Mouse (Mus musculus) heart, postnatal 10 days (tissue): Measurements from ENCODE around the gene Hspa12a. TPM values are rescaled to one million over a fixed set of nuclear protein-coding genes. Genes with fewer than 3 reads are reported as not detected.

Experiments used
- DNase-seq, 2 experiments: peaks; one replicate each; pipeline ENCODE4 v3.0.0; 2021
- intact Hi-C: fragments of 180-260 bp; cut with DNase I; formaldehyde crosslinking; loops from one replicate; pipeline ENCODE4 v1.15.1; 2025
- total RNA-seq, 2 experiments: library from RNA; stranded (reverse); gene quantifications; 2 replicates each; pipeline ENCODE4 v1.2.3; 2021

Hspa12a gene
- total RNA-seq, 2 experiments from 2014 or later: 26.2 to 29.8 TPM

GRCm38 (mm10) chr19:58830182-58830581, 113.3 kb downstream of the Hspa12a start:
- DNase-seq: no peak
- intact Hi-C loops: no loop called here

GRCm38 (mm10) chr19:58829575-58829974, 113.9 kb downstream of the Hspa12a start:
- intact Hi-C loops: no loop called here

GRCm38 (mm10) chr19:58827656-58828055, 115.8 kb downstream of the Hspa12a start:
- DNase-seq: peak in 1 of 2 experiments; percentile 46
- intact Hi-C loops: no loop called here

More at GRCm38 (mm10) chr19:58829575-58829974, 113.9 kb downstream of the Hspa12a start:
- peak; percentile 62 to 63 for DNase-seq

DNA sequence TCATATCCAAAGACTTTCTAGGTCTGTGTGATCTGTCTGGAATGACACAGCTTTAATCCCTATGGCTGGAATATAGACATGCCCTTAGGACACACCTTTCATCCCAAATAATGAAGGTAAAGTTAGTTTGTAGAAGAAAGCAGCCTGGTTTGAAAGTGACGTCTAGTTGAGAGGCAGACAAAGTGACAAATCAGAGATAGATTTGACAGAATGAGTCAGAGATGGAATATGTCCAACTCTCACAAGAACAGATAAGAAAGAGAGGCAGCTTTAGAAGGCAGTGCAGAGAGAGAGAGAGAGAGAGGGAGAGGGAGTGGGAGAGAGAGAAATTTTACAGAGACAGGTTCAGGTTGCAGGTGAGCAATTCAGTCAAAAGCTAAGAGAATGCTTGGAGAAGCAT, 119.1 kb downstream of the Hspa12a start:
- intact Hi-C loops: no loop called here

DNA sequence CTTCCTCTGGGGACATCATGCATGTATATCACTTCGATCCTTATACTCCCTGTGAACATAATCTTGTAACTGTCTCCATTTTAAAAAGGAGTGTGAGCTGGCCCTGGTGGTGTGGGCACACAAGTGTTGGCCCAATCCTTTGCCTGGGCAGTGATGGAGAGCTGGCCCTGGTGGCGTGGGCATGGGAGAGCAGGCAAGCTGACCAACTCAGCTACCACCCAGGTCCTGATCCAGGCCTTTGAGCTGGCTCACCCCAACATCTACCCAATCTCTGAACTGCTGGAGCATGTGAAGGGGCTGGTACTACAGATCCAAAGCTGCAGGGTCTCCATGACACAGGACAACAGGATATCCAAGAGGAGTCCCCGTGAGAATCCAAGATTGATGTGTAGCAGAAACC, 120.2 kb downstream of the Hspa12a start:
- DNase-seq: no peak
- intact Hi-C loops: loop anchor here (2.0 kb wide), 1 partner anchor 14 kb away; no protein-coding TSS in a partner anchor

More for the DNA sequence above, 119.1 kb downstream of the Hspa12a start:
- DNase-seq: no peak

GRCm38 (mm10) chr19:58822454-58823200, 120.8 kb downstream of the Hspa12a start:
- DNase-seq: peak; percentile 92 to 94
- intact Hi-C loops: loop anchor here (2.0 kb wide), 1 partner anchor 14 kb away; no protein-coding TSS in a partner anchor

DNA sequence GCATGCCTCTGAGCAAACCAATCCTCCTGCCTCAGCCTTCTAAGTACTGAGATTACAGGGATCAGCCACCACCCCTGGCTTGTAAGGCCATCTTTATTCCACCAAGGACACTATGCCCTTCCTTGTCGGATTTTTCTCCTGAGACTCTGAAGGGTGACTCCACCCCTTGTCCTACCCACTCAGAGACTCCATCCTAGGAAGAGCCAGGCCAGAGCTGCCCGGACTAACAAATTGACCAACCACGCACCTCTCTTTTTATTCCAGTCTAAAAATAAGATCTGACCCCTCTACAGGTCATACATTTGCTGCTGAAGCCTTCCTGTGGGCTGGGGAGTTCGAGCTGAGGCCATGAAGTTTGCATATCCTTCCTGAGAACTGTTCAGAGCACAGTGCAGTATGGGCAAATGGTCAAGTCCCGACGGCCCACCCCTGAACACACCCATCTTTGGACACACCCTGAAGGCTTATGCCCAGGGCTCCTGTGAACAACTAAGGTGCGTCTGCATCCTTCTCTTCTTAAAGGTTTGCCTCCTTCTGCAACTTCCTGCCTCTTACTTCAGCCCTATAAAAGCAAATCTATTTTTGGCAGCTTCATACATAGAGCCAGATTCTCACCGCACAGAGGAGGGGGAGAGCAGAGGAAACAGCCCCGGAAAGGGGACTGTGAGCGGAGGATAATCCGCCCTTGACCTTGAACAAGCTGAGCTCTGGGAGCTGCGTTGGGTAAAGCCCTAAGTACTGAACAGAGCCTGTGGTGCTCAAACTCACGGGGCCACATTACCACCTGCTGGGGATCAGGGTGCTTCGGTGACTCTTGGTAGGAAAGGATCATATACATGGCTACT, 124.7 kb downstream of the Hspa12a start:
- intact Hi-C loops: no loop called here
- peak; percentile 49 to 64 for DNase-seq

DNA sequence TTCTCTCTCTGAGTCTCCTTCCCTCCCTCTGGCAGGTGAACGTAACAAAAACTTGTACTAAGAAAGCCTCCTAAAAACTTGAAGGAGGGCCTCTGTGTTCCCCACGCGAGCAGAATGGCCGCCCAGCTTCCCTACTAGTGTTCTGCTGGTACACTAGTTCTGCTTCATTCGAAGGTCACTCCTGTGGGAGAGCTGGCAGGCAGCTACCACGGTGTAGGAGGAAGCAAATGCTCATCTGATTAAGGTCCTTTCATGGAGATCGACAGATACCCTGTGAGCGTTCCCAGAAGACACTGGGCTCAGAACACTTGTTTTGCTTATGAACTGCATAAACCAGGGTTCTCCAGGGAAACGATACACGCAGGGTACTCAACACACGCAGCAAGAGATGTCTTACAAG, 126.1 kb downstream of the Hspa12a start:
- intact Hi-C loops: loop anchor here (2.0 kb wide), 1 partner anchor 43 kb away; no protein-coding TSS in a partner anchor

GRCm38 (mm10) chr19:58816453-58817041, 126.9 kb downstream of the Hspa12a start:
- intact Hi-C loops: loop anchor here (2.0 kb wide), 1 partner anchor 44 kb away; no protein-coding TSS in a partner anchor
- DNase-seq: peak; percentile 75 to 77

More for the DNA sequence above, 126.1 kb downstream of the Hspa12a start:
- DNase-seq: peak in 1 of 2 experiments; percentile 26

DNA sequence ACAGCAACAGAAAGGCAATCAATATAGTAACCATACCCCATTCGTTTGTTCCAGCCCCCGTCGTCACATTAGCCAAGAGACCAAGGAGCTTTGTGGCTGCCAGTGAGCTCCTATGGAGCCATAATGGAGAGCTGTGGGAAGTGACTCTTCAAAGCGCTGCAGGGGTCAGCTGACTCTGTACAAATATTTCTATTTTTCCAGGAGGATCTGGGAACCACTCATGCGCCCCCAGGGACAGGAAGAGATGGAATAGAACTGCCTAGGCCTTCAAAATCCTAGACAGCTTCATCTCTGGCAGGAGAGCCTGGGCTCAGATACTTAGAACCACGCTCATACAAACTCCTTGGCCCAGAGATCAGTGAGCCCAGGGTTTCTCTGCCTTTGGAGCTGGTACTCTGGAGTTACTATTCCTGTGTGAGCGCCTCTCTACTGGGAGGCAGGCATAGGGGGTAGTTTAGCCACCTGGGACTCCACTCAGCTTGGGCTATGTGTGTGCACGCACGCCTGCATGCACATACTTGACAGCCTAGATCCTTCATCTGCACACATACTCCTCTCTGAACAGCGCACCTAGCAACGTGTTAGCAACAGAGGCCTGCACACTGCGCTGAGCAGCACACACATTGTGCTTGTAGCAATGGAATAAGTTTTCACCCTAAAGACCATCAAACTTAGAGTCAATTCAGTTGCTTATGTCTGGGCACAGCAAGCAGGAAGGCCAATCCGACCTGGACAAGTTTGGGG, 128.1 kb downstream of the Hspa12a start:
- DNase-seq: no peak
- intact Hi-C loops: no loop called here

GRCm38 (mm10) chr19:58810536-58810935, 132.9 kb downstream of the Hspa12a start:
- intact Hi-C loops: no loop called here
- DNase-seq: no peak

- intact Hi-C loops: loop anchor here (5.0 kb wide), 1 partner anchor 53 kb away; no protein-coding TSS in a partner anchor
- DNase-seq: no peak
Measured at GRCm38 (mm10) chr19:58808864-58809263, 134.6 kb downstream of the Hspa12a start.

DNA sequence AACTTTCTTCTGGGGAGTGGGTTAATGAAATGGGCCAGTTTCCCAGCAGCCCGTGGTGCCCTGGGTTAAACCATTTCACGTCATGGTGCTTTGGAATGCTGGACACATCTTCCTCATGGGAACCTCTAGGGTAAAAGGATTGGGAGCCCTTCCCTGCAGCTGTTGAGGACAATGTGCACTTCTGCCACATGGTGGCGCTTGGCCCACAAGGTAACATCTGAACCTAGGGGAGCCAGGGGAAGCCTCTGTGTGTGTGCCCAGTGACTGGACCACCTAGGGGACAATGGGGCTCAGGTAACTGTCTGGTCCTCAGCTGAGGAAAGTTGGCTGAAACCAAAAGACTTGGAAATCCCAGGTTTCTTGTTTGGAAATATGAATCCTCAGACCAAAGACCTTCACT, 137.1 kb downstream of the Hspa12a start:
- intact Hi-C loops: loop anchor here (1.0 to 5.0 kb wide), 4 partner anchors 44 to 392 kb away; no protein-coding TSS in a partner anchor
- peak; percentile 81 to 88 for DNase-seq

- DNase-seq: no peak
- intact Hi-C loops: loop anchor here (5.0 kb wide), 1 partner anchor 57 kb away; no protein-coding TSS in a partner anchor
Measured at GRCm38 (mm10) chr19:58805191-58805779, 138.2 kb downstream of the Hspa12a start.

DNA sequence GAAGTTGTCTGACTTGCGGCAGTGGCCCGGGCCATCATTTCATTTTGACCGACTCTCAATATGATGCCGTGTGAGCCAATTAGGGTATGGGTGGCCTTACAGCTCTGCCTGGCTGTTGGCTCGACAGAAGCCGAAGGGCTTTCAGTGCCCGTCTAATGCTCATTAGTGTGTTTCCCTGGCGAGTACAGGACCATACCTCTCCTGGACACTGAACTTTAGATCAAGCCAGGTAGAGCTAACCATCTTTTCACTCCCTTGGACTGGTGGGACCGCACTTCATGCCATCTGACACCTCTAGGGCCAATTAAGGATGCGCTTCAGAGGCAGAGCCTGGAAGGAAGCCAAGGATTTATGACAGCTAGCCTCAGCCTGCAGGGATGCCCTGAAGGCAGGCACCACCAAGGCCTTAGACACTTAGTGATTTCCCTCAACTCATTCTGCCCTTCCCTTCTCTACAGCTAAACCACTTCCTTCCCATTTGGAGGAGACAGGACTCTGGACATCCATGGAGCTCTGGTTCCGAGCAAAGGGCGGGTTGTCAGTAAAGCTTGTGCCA, 148.3 kb downstream of the Hspa12a start:
- DNase-seq: no peak
- intact Hi-C loops: no loop called here

DNA sequence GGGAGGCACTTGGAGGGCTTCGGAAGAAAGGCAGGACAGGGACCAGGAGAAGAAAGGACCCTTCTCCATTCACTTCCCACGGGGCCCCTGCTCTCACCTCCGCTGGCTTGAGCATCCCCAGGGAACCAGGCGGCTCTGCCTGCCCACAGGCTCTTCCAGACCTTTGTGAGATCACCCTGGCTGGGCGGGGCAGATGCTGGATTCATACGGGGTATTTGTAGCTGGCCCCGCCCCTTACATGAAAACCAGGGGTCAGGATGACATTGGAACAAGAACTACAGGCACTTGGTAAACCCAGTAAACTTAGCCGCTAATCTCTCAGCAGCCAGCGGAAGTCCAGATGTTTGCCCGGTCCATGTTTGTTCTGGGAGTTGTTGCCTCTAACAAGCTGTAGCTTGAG, 149.2 kb downstream of the Hspa12a start, which contains the start of gene 1700019N19Rik:
Gene 1700019N19Rik (minus strand): TSS at position 178 of the 400 bp plus-strand sequence.
- intact Hi-C loops: no loop called here
- DNase-seq: no peak

GRCm38 (mm10) chr19:58789194-58789593, 154.3 kb downstream of the Hspa12a start:
- no peak for DNase-seq
- intact Hi-C loops: no loop called here

DNA sequence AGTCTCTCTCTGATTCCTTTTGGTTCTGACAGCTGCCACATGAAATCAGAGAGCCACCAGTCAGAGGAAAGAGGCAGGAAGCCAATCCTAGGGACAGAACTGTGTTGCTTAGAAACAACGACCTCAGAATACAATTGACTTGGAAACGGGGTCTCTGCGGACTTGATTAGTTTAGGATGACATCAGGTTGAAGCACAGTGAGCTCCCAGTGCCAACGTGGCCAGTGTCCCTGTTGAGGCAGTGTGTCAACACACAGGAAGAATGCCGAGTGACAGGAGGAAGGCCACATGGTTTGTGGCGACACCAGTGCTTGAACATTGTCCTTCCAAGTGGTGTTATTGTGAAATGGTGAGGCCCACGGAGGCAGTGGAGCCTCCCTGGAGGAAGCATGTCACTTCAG, 159.5 kb downstream of the Hspa12a start:
- intact Hi-C loops: no loop called here
- peak; percentile 25 to 36 for DNase-seq

GRCm38 (mm10) chr19:58781566-58781965, 161.9 kb downstream of the Hspa12a start:
- intact Hi-C loops: no loop called here
- DNase-seq: no peak
